Mouse (Mus musculus) liver, adult 2 months (tissue): ENCODE data around the gene Esyt2.

Experiments used
- CTCF ChIP-seq: fragments of 200-500 bp; IDR thresholded peaks from 2 replicates; pipeline ENCODE4 v1.5.1; 2011; ENCODE audit warnings: low read depth, low read length, control low read depth
- POLR2A ChIP-seq: fragments of 200-500 bp; IDR thresholded peaks from 2 replicates; pipeline ENCODE4 v1.6.1; 2011; ENCODE audit warnings: low read length, control low read depth; ENCODE audit not compliant: insufficient read depth; ENCODE audit errors: extremely low read depth

DNA sequence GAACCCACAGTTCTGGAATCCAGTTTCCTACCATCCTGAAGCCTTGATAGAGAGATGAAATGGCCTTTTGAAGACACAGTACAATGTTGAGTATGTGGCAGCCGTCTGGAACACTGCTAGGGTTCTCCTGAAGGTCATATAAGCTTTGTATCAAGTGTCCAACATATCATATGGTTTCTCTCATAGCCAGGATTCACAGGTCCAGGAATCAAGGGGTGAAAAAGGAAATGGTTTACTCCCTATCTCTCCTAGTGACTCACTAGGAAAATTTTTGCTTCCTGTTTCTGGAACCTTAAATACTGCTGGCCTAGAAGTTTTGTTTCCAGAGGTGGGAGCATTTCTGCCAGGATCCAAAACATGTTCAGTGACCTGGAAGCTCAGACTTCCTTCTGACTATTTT is 108.9 kb downstream of the Esyt2 start:
- no peak for TF ChIP-seq CTCF
- no peak for TF ChIP-seq POLR2A
